Mouse (Mus musculus): ENCODE results near the gene Zfp536. TPM values are rescaled to one million over a fixed set of nuclear protein-coding genes. Genes with fewer than 3 reads are reported as not detected.

Gene Zfp536
- total RNA-seq, 2 experiments from 2014 or later, result 44.4 to 45.5 TPM

GRCm38 (mm10) chr7:37639740-37640397, 133.6 kb downstream of the Zfp536 start:
- H3K4me3 ChIP-seq, result no peak overlapping the region
- H3K27ac ChIP-seq, result peak overlapping the region; percentile 29
- no peak for DNase-seq (ENCODE audit: low spot score in 2 of 2)
- no peak for TF ChIP-seq CTCF (conservative IDR thresholded peaks at IDR 0.05)

GRCm38 (mm10) chr7:37634812-37635211, 138.6 kb downstream of the Zfp536 start:
- H3K27ac ChIP-seq, result peak overlapping the region; percentile 53
- H3K4me3 ChIP-seq, result no peak overlapping the region
- DNase-seq (ENCODE audit: low spot score in 2 of 2), result no peak
- no peak for TF ChIP-seq CTCF (conservative IDR thresholded peaks at IDR 0.05)

- no peak for TF ChIP-seq CTCF (conservative IDR thresholded peaks at IDR 0.05)
- DNase-seq (ENCODE audit: low spot score in 2 of 2), result no peak
- Histone ChIP-seq H3K4me3 (no peak overlapping the region), H3K27ac (no peak overlapping the region)
These were observed 143.0 kb downstream of the Zfp536 start for GRCm38 (mm10) chr7:37630410-37630809.

GRCm38 (mm10) chr7:37627897-37628510, 145.4 kb downstream of the Zfp536 start:
- TF ChIP-seq CTCF (conservative IDR thresholded peaks at IDR 0.05), result no peak
- DNase-seq (ENCODE audit: low spot score in 2 of 2), result peak in 1 of 2 experiments; percentile 32
- Histone ChIP-seq H3K27ac (peak overlapping the region; percentile 82), H3K4me3 (no peak overlapping the region)

GRCm38 (mm10) chr7:37625758-37626157, 147.7 kb downstream of the Zfp536 start:
- TF ChIP-seq CTCF (conservative IDR thresholded peaks at IDR 0.05), result no peak
- no peak overlapping the region for H3K4me3 ChIP-seq
- H3K27ac ChIP-seq, result peak overlapping the region; percentile 84
- no peak for DNase-seq (ENCODE audit: low spot score in 2 of 2)

- 0 out of 2 replicates have a peak, but pooled peaks have one; percentile 7 for TF ChIP-seq CTCF (conservative IDR thresholded peaks at IDR 0.05)
- peak overlapping the region; percentile 84 for H3K27ac ChIP-seq
These were observed 148.6 kb downstream of the Zfp536 start for GRCm38 (mm10) chr7:37624759-37625340.

GRCm38 (mm10) chr7:37623903-37624758, 149.3 kb downstream of the Zfp536 start:
- no peak for TF ChIP-seq CTCF (conservative IDR thresholded peaks at IDR 0.05)

More at GRCm38 (mm10) chr7:37624759-37625340, 148.6 kb downstream of the Zfp536 start:
- no peak for DNase-seq (ENCODE audit: low spot score in 2 of 2)
- peak overlapping the region; percentile 52 for H3K4me3 ChIP-seq

GRCm38 (mm10) chr7:37619254-37619653, 154.2 kb downstream of the Zfp536 start:
- DNase-seq (ENCODE audit: low spot score in 2 of 2), result no peak
- no peak for TF ChIP-seq CTCF (conservative IDR thresholded peaks at IDR 0.05)
- H3K4me3 ChIP-seq, result no peak overlapping the region
- H3K27ac ChIP-seq, result no peak overlapping the region

More at GRCm38 (mm10) chr7:37623903-37624758, 149.3 kb downstream of the Zfp536 start:
- H3K27ac ChIP-seq, result peak overlapping the region; percentile 84
- peak overlapping the region; percentile 52 for H3K4me3 ChIP-seq
- DNase-seq (ENCODE audit: low spot score in 2 of 2), result peak in 1 of 2 experiments; percentile 55

- Histone ChIP-seq H3K4me3 (no peak overlapping the region), H3K27ac (no peak overlapping the region)
- no peak for DNase-seq (ENCODE audit: low spot score in 2 of 2)
- TF ChIP-seq CTCF (conservative IDR thresholded peaks at IDR 0.05), result no peak
These were observed 155.6 kb downstream of the Zfp536 start for GRCm38 (mm10) chr7:37617880-37618279.

GRCm38 (mm10) chr7:37615932-37616331, 157.5 kb downstream of the Zfp536 start:
- H3K4me3 ChIP-seq, result no peak overlapping the region
- no peak overlapping the region for H3K27ac ChIP-seq
- no peak for TF ChIP-seq CTCF (conservative IDR thresholded peaks at IDR 0.05)
- DNase-seq (ENCODE audit: low spot score in 2 of 2), result no peak

- TF ChIP-seq CTCF (conservative IDR thresholded peaks at IDR 0.05), result no peak
- Histone ChIP-seq H3K4me3 (no peak overlapping the region), H3K27ac (peak overlapping the region; percentile 33; the same call in 1 of the 2 replicates)
- DNase-seq (ENCODE audit: low spot score in 2 of 2), result no peak
These were observed 159.1 kb downstream of the Zfp536 start for GRCm38 (mm10) chr7:37614381-37614780.

GRCm38 (mm10) chr7:37608556-37608955, 164.9 kb downstream of the Zfp536 start:
- no peak for TF ChIP-seq CTCF (conservative IDR thresholded peaks at IDR 0.05)
- no peak overlapping the region for H3K27ac ChIP-seq
- DNase-seq (ENCODE audit: low spot score in 2 of 2), result no peak
- no peak overlapping the region for H3K4me3 ChIP-seq

Data from layer of hippocampus, adult 2 months (tissue).